Mouse (Mus musculus) lung, embryonic 15.5 days (tissue): ENCODE data around the gene Aldh1l2. TPM values are rescaled to one million over a fixed set of nuclear protein-coding genes. Genes with fewer than 3 reads are reported as not detected.
"Not testable (repeated sequence)": the region's sequence is repeated elsewhere in the genome, so short reads cannot be mapped to it uniquely, and the experiment has no call there.

Experiments used
- ATAC-seq: fragments of 200-750 bp; cut with Nextera tagmentation; 2 replicates; pipeline ENCODE4 v1.8.0; 2017; ENCODE audit warnings: moderate number of reproducible peaks, borderline replicate concordance; ENCODE audit not compliant: low FRiP score, low TSS enrichment; ENCODE audit errors: extremely low read depth
- H3K27ac ChIP-seq: fragments of 300-500 bp; sonication (generic); 2 replicates; pipeline ENCODE4 v1.5.1; 2015; ENCODE audit warnings: moderate library complexity, mild to moderate bottlenecking, inconsistent platforms
- H3K27me3 ChIP-seq: fragments of 300-500 bp; sonication (generic); 2 replicates; pipeline ENCODE4 v1.6.1; 2015; ENCODE audit warnings: inconsistent platforms
- H3K36me3 ChIP-seq: fragments of 300-500 bp; sonication (generic); 2 replicates; pipeline ENCODE4 v1.6.1; 2015; ENCODE audit warnings: inconsistent platforms
- H3K4me1 ChIP-seq: fragments of 300-500 bp; sonication (generic); 2 replicates; pipeline ENCODE4 v1.6.1; 2015; ENCODE audit warnings: inconsistent platforms
- H3K4me2 ChIP-seq: fragments of 300-500 bp; sonication (generic); 2 replicates; pipeline ENCODE4 v1.6.1; 2015; ENCODE audit warnings: inconsistent platforms, mild to moderate bottlenecking, moderate library complexity
- H3K4me3 ChIP-seq: fragments of 300-500 bp; sonication (generic); 2 replicates; pipeline ENCODE4 v1.5.1; 2015; ENCODE audit warnings: mild to moderate bottlenecking, inconsistent platforms
- H3K9ac ChIP-seq: fragments of 300-500 bp; sonication (generic); 2 replicates; pipeline ENCODE4 v1.6.1; 2015; ENCODE audit warnings: inconsistent platforms
- H3K9me3 ChIP-seq: fragments of 300-500 bp; sonication (generic); 2 replicates; pipeline ENCODE4 v1.6.1; 2016; ENCODE audit warnings: inconsistent platforms
- WGBS: fragments of 180-500 bp; shearing (Covaris S2); methylation state at CpG from one replicate; pipeline ENCODE4 v1.1.7; 2015; 5-methylcytosine and 5-hydroxymethylcytosine counted together
- polyA plus RNA-seq: library from polyadenylated mRNA; unstranded; fragments of >200 nt; fragmentation: Nextera tagmentation; extraction: Ambion mirVana; gene quantifications from 2 replicates; pipeline ENCODE4 v1.2.1, GENCODE M21; 2015

Gene Aldh1l2
- polyA plus RNA-seq, 1 experiment from 2014 or later = 2.3 TPM

DNA sequence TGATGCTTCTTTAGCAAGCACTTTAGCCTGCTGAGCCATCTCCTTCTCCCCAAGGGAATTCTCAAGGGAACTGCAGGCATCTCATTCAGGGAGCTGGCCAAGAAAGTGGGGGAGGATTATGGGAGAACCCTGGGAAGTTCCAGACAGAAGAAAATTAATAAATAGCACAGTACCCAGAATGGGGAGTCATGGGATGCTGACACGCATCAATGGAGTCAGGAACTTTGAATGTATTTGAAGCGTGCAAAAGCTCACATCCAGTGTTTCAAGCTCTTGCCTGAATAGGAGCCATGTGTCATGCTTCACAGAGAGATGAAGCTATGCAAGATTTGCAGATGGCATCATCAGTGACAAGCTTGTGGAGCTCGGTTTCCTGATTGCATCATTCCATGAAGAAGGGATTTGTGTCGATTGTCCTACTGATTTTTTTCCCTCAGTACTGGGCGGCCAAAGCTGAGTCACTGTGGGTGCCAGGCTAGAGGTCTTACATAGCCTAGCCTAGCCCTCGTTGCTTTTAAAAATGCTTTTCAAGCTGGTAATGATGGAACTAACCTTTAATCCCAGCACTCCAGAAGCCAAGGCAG is 3.5 kb downstream of the Aldh1l2 start:
- no peaks in the 10 kb centered on the region for H3K36me3 ChIP-seq
- ATAC-seq = no peak
- no peaks in the 10 kb centered on the region for H3K9me3 ChIP-seq
- 0 out of 2 replicates have a peak, but pooled peaks cover 7% of the 10 kb centered on the region for H3K27me3 ChIP-seq
- peaks cover 15% of the 10 kb centered on the region for H3K4me1 ChIP-seq
- H3K27ac ChIP-seq = no peak overlapping the region
- H3K9ac ChIP-seq = no peak overlapping the region
- H3K4me3 ChIP-seq = no peak overlapping the region
- no peak overlapping the region for H3K4me2 ChIP-seq
- 83% methylated on average over 6 of the region's 6 CpGs for WGBS

DNA sequence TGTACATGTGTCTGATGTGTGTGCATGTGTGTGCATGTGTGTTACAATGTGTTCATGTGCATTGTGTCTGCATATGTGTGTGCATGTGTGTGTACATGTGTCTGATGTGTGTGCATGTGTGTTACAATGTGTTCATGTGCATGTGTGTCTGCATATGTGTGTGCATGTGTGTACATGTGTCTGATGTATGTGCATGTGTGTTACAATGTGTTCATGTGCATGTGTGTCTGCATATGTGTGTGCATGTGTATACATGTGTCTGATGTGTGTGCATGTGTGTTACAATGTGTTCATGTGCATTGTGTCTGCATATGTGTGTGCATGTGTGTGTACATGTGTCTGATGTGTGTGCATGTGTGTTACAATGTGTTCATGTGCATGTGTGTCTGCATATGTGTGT is 9.7 kb downstream of the Aldh1l2 start:
- not testable (repeated sequence) for H3K27ac ChIP-seq, ATAC-seq, H3K9me3 ChIP-seq, H3K4me1 ChIP-seq, H3K4me2 ChIP-seq, H3K36me3 ChIP-seq, H3K9ac ChIP-seq, H3K27me3 ChIP-seq, H3K4me3 ChIP-seq

DNA sequence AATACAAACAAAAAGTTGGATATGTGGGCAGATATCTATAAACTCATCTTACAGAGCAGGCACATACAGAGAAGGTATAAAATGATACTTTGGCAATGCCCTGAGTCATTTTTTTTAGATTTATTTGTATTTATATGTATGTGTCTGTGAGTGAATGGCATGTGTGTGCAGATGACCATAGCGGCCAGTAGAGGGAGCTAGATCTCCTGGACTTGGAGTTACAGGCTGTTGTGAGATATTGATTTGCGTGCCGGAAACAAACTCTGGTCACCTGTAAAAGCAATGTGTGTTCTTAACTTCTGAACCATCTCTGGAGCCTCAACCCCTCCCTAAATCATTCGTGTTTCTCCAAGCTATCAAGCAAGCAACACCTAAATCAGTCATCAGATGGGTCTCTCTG is 12.9 kb downstream of the Aldh1l2 start:
- no peak overlapping the region for H3K4me2 ChIP-seq
- WGBS = 80% methylated on average over 4 of the region's 4 CpGs
- H3K27ac ChIP-seq = no peak overlapping the region
- no peaks in the 10 kb centered on the region for H3K27me3 ChIP-seq
- H3K4me3 ChIP-seq = no peak overlapping the region
- no peak overlapping the region for H3K9ac ChIP-seq
- ATAC-seq = no peak
- H3K4me1 ChIP-seq = no peaks in the 10 kb centered on the region
- H3K9me3 ChIP-seq = no peaks in the 10 kb centered on the region
- no peaks in the 10 kb centered on the region for H3K36me3 ChIP-seq

DNA sequence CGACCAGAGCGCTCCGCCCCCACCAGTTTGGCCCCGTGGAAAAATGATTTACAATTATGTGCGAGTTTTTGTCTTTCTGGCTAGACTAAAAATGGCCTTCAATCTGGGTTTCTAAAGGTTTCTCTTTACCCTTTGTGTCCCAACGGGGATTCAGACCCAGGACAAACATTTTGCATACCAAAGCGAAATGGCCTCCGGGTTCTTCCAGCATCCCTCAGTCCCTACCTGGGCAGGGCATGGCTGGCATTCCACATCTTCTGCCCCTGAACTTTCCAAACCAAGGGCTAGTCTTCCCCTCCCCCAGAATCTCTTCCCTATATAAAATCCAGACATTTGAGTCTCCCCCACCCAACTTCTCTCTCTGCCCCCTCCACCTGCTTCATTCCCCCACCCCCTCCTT is 20.2 kb downstream of the Aldh1l2 start:
- H3K36me3 ChIP-seq = no peaks in the 10 kb centered on the region
- no peak for ATAC-seq

DNA sequence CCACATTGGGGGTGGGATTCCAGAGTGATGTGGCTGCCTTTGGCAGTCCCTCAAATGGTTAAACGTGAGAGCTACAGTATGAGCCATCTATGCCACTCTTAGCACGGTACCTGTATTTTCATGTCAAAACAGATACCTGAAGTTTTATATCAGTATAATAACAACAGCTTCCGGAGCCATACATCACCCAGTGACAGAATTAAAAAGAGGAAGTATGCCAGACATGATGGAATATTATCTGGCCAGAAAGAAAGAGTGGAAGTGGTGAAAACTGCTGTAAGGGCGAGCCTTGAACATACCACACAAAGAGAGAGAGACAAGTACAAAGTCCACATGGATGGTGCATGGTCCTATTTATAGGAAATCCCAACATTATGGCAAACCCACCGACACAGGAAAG is 22.6 kb downstream of the Aldh1l2 start:
- H3K4me1 ChIP-seq = no peaks in the 10 kb centered on the region
- H3K4me3 ChIP-seq = no peak overlapping the region
- no peak for ATAC-seq
- H3K36me3 ChIP-seq = no peaks in the 10 kb centered on the region
- no peak overlapping the region for H3K4me2 ChIP-seq
- no peaks in the 10 kb centered on the region for H3K27me3 ChIP-seq
- H3K27ac ChIP-seq = no peak overlapping the region
- no peak overlapping the region for H3K9ac ChIP-seq
- WGBS = 71% methylated on average over 5 of the region's 5 CpGs
- no peaks in the 10 kb centered on the region for H3K9me3 ChIP-seq

More for the DNA sequence above, 20.2 kb downstream of the Aldh1l2 start:
- H3K9ac ChIP-seq = no peak overlapping the region
- H3K4me2 ChIP-seq = no peak overlapping the region
- H3K4me1 ChIP-seq = no peaks in the 10 kb centered on the region
- H3K9me3 ChIP-seq = no peaks in the 10 kb centered on the region
- no peaks in the 10 kb centered on the region for H3K27me3 ChIP-seq
- 85% methylated on average over 8 of the region's 8 CpGs for WGBS
- H3K27ac ChIP-seq = no peak overlapping the region
- no peak overlapping the region for H3K4me3 ChIP-seq

DNA sequence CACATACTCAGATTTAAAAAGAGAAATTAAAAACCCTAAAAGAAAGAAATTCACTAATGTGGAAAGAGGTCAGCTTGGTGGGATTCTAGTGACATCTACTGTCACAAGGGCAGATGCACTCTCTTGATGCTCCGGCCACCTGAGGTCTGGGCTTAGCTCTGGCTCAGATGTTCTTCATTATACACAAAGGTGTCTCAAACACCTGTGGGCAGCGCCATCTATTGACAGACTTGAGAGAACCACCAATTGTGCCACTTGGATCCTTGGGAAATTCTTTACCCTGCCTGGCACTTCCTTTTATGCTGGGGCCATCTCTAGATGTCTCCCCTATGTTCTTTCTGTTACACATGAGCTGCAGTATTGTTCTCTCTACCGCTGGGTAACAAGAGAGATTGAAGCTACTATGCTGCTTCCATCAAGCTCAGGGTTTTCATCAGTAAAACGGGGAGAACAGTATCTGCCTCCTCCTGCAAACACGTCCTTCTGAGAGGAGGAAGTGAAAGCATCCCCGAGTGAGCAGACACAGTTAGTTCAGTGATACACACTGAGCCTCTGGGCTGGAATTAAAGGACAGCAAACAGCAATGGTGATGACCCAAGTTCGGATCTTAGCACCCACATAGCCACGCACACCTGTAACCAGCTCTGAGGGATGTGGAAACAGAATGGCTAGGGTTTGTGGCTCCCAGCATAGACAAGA is 24.8 kb downstream of the Aldh1l2 start:
- H3K27ac ChIP-seq = no peak overlapping the region
- no peak overlapping the region for H3K4me2 ChIP-seq
- ATAC-seq = no peak
- H3K9me3 ChIP-seq = no peaks in the 10 kb centered on the region
- WGBS = 61% methylated on average over 8 of the region's 8 CpGs
- no peaks in the 10 kb centered on the region for H3K4me1 ChIP-seq
- no peak overlapping the region for H3K4me3 ChIP-seq
- H3K9ac ChIP-seq = no peak overlapping the region
- H3K36me3 ChIP-seq = no peaks in the 10 kb centered on the region
- H3K27me3 ChIP-seq = no peaks in the 10 kb centered on the region

DNA sequence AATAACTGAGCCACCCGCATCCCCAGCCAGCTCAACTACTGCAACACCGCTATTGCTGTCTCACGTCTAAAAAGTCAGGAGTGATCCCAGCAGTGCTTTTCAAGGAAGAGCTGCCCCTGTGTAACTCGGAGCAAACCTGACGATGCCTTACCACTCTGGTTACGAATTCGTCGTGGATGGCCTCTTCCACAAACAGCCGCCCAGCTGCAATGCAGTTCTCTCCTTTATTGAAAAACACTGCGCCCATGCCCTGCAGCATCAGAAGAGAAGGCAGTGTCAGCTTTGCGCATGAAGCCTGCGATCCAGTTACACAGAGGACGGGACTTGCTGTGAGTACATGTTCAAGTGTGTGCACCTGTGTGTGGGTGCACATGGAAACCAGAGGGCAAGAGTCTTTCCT is 36.6 kb downstream of the Aldh1l2 start:
- 83% methylated on average over 13 of the region's 13 CpGs for WGBS

DNA sequence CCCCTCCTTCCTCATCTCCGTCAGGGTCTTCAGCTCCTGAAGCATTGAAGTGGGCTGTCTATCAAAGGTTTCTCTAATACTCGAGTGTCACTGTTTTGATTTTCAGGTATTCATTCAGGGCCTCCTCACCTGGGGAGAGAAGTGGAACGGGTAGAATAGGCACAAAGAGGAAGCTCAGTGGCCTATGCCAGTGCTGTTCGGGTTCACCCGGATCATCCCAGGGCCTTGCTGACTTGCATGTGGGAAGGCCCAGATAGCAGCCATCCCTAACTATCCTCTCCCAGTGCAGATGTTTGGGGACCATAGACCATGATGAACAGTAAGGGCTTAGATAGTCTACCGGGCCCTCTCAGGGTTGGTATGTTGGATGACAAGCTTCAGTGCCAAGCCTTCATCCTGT is 43.4 kb downstream of the Aldh1l2 start:
- H3K4me3 ChIP-seq = no peak overlapping the region
- H3K9ac ChIP-seq = no peak overlapping the region
- no peaks in the 10 kb centered on the region for H3K36me3 ChIP-seq
- H3K4me1 ChIP-seq = no peaks in the 10 kb centered on the region
- no peaks in the 10 kb centered on the region for H3K9me3 ChIP-seq
- no peak overlapping the region for H3K27ac ChIP-seq
- no peak overlapping the region for H3K4me2 ChIP-seq
- 77% methylated on average over 6 of the region's 6 CpGs for WGBS
- no peaks in the 10 kb centered on the region for H3K27me3 ChIP-seq
- no peak for ATAC-seq

More for the DNA sequence above, 36.6 kb downstream of the Aldh1l2 start:
- H3K27ac ChIP-seq = no peak overlapping the region
- H3K4me3 ChIP-seq = no peak overlapping the region
- ATAC-seq = no peak
- no peak overlapping the region for H3K9ac ChIP-seq
- no peaks in the 10 kb centered on the region for H3K9me3 ChIP-seq
- no peaks in the 10 kb centered on the region for H3K36me3 ChIP-seq
- H3K4me1 ChIP-seq = no peaks in the 10 kb centered on the region
- no peak overlapping the region for H3K4me2 ChIP-seq
- H3K27me3 ChIP-seq = no peaks in the 10 kb centered on the region

DNA sequence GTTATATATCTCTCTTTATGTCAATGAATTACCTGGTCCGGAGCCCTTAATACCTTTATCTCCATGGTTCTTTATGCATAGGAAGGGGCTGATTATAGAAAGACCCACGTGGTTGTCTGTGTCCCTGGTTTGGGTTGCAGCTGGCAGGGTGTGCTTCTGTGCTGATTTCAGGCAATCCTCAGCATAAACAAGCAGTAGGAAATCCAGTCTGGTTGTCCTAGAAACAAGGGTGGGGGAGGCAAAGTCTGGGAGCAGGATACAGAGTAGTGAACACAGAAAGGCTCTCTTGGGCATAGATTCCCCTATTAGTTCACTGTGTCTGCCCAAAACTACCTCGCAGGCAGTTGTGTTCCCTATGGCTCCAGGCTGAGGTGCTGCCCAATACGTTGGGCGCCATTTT is 56.7 kb downstream of the Aldh1l2 start:
- Histone ChIP-seq H3K4me1 (no peaks in the 10 kb centered on the region), H3K9me3 (no peaks in the 10 kb centered on the region), H3K9ac (no peak overlapping the region), H3K27ac (no peak overlapping the region), H3K36me3 (no peaks in the 10 kb centered on the region), H3K4me3 (no peak overlapping the region), H3K4me2 (no peak overlapping the region), H3K27me3 (no peaks in the 10 kb centered on the region)
- ATAC-seq = no peak
- WGBS = 83% methylated on average over 5 of the region's 5 CpGs

DNA sequence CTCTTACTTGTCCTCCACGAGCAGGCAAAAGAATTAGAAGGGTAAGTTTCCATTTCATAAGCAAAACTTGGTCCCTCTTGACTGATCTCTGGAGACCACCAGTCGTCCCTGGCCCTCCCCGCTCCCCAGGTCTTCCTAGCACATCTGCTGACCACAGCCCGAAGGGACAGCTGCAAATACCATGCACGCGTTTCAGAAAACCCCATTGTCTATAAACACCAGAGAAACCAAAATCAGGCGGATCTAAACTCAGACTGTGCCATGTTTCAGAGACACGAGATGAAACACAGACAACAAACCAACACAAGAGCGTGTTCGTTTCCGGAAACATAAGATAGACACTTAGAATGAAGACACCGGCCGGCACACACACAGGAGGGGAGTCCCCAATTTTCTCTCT is 58.7 kb downstream of the Aldh1l2 start:
- H3K27me3 ChIP-seq = no peaks in the 10 kb centered on the region
- H3K4me3 ChIP-seq = no peak overlapping the region
- no peak overlapping the region for H3K9ac ChIP-seq
- no peak overlapping the region for H3K27ac ChIP-seq
- WGBS = 94% methylated on average over 13 of the region's 13 CpGs
- H3K9me3 ChIP-seq = no peaks in the 10 kb centered on the region
- no peaks in the 10 kb centered on the region for H3K4me1 ChIP-seq
- H3K36me3 ChIP-seq = no peaks in the 10 kb centered on the region
- ATAC-seq = no peak
- no peak overlapping the region for H3K4me2 ChIP-seq

DNA sequence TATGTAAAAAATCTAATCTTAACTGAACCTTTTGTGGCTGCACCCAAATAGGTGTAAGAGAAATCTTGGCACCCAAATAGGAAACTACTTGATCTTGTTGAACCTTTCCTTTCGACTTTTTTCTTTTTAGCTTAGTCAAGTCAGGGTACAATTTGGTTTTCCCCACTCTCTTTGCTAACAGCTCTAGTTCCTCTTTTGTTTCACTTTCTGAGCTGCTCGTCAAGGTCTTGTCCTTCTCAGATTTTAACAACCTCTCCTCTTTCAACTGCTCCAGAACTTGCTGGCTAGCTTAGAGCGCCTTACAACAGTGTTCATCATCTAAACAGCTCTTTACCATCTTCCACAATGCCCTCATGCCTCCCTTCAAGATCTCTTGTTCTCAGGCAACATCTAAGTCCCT is 76.4 kb downstream of the Aldh1l2 start:
- Histone ChIP-seq H3K36me3 (no peaks in the 10 kb centered on the region), H3K4me1 (no peaks in the 10 kb centered on the region), H3K4me2 (no peak overlapping the region), H3K27me3 (no peaks in the 10 kb centered on the region), H3K27ac (no peak overlapping the region), H3K9ac (no peak overlapping the region), H3K4me3 (no peak overlapping the region), H3K9me3 (0 out of 2 replicates have a peak, but pooled peaks cover 9% of the 10 kb centered on the region)
- ATAC-seq = no peak
- 86% methylated on average over 3 of the region's 3 CpGs for WGBS

DNA sequence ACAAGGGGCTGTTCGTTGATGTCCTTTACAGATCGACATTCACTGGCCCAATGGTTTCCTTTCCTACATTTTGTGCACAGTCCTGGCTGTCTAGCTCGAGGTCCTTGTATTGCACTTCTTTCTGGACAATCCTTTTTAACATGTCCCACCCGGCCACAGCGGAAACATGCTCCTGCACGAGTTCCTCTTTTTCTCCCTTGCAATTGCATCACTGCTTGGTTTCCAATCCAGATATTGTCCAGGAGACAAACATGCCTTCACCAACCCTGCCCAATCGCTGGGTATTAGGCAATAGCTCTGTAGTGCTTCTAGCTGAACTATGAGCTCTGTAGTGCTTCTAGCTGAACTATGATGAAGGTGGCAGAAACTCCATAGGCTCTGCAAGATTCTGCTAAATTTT is 85.4 kb downstream of the Aldh1l2 start:
- no peaks in the 10 kb centered on the region for H3K4me1 ChIP-seq
- H3K9ac ChIP-seq = no peak overlapping the region
- H3K4me2 ChIP-seq = no peak overlapping the region
- WGBS = 89% methylated on average over 7 of the region's 7 CpGs
- no peaks in the 10 kb centered on the region for H3K27me3 ChIP-seq
- H3K36me3 ChIP-seq = no peaks in the 10 kb centered on the region
- H3K4me3 ChIP-seq = no peak overlapping the region
- H3K27ac ChIP-seq = no peak overlapping the region
- H3K9me3 ChIP-seq = peaks cover 5% of the 10 kb centered on the region; the same call in 1 of the 2 replicates
- no peak for ATAC-seq
